Mouse (Mus musculus) hindbrain, embryonic 14.5 days (tissue): Measurements from ENCODE around the gene Nr5a1. TPM values are rescaled to one million over a fixed set of nuclear protein-coding genes. Genes with fewer than 3 reads are reported as not detected.

Experiments used
- ATAC-seq: fragments of 200-750 bp; cut with Nextera tagmentation; 2 replicates; pipeline ENCODE4 v1.8.0; 2017; ENCODE audit warnings: moderate number of reproducible peaks, mild to moderate bottlenecking, moderate TSS enrichment, moderate library complexity; ENCODE audit not compliant: low FRiP score
- DNase-seq: peaks from one replicate; pipeline ENCODE4 v3.0.0-alpha.2; 2015; ENCODE audit warnings: low spot score
- H3K27ac ChIP-seq: fragments of 300-500 bp; sonication (generic); 2 replicates; pipeline ENCODE4 v1.5.1; 2014; ENCODE audit warnings: mild to moderate bottlenecking, moderate library complexity
- H3K27me3 ChIP-seq: fragments of 300-500 bp; sonication (generic); 2 replicates; pipeline ENCODE4 v1.6.1; 2014; ENCODE audit warnings: mild to moderate bottlenecking, low read length, mixed read lengths; ENCODE audit not compliant: control insufficient read depth, insufficient read depth
- H3K36me3 ChIP-seq: fragments of 300-500 bp; sonication (generic); replicated peaks from 2 replicates; pipeline ENCODE4 v1.6.1; 2014; ENCODE audit not compliant: control insufficient read depth, insufficient read depth
- H3K4me1 ChIP-seq: fragments of 300-500 bp; sonication (generic); replicated peaks from 2 replicates; pipeline ENCODE4 v1.6.1; 2014; ENCODE audit warnings: antibody characterized with exemption, low read length, mixed read lengths; ENCODE audit not compliant: control insufficient read depth, insufficient read depth
- H3K4me2 ChIP-seq: fragments of 300-500 bp; sonication (generic); replicated peaks from 2 replicates; pipeline ENCODE4 v1.6.1; 2014; ENCODE audit warnings: mild to moderate bottlenecking, moderate library complexity
- H3K4me3 ChIP-seq: fragments of 300-500 bp; sonication (generic); replicated peaks from 2 replicates; pipeline ENCODE4 v1.5.1; 2014; ENCODE audit warnings: mild to moderate bottlenecking, low read length
- H3K9ac ChIP-seq: fragments of 300-500 bp; sonication (generic); 2 replicates; pipeline ENCODE4 v1.6.1; 2014
- H3K9me3 ChIP-seq: fragments of 300-500 bp; sonication (generic); 2 replicates; pipeline ENCODE4 v1.6.1; 2016; ENCODE audit warnings: low read length; ENCODE audit not compliant: control insufficient read depth
- WGBS: fragments of 180-500 bp; shearing (Covaris S2); extraction: QIAGEN DNeasy Blood & Tissue Kit; methylation state at CpG from one replicate; pipeline ENCODE4 v1.1.7; 2014; 5-methylcytosine and 5-hydroxymethylcytosine counted together
- polyA plus RNA-seq: library from polyadenylated mRNA; unstranded; fragments of >200 nt; fragmentation: Nextera tagmentation; extraction: Ambion mirVana; gene quantifications from 2 replicates; pipeline ENCODE4 v1.2.1, GENCODE M21; 2014

Nr5a1 gene
- polyA plus RNA-seq, 1 experiment from 2014 or later, result 0.08 TPM

GRCm38 (mm10) chr2:38672496-38672895 lies 41.8 kb downstream of the Nr5a1 start:
- WGBS, result 72% methylated on average over 11 of the region's 11 CpGs
- no peaks in the 10 kb centered on the region for H3K27me3 ChIP-seq
- H3K9ac ChIP-seq, result no peak overlapping the region
- no peaks in the 10 kb centered on the region for H3K4me1 ChIP-seq
- H3K9me3 ChIP-seq, result no peaks in the 10 kb centered on the region
- ATAC-seq (no peak), DNase-seq (no peak)
- H3K4me3 ChIP-seq, result no peak overlapping the region
- no peak overlapping the region for H3K4me2 ChIP-seq
- no peak overlapping the region for H3K27ac ChIP-seq
- H3K36me3 ChIP-seq, result no peaks in the 10 kb centered on the region

DNA sequence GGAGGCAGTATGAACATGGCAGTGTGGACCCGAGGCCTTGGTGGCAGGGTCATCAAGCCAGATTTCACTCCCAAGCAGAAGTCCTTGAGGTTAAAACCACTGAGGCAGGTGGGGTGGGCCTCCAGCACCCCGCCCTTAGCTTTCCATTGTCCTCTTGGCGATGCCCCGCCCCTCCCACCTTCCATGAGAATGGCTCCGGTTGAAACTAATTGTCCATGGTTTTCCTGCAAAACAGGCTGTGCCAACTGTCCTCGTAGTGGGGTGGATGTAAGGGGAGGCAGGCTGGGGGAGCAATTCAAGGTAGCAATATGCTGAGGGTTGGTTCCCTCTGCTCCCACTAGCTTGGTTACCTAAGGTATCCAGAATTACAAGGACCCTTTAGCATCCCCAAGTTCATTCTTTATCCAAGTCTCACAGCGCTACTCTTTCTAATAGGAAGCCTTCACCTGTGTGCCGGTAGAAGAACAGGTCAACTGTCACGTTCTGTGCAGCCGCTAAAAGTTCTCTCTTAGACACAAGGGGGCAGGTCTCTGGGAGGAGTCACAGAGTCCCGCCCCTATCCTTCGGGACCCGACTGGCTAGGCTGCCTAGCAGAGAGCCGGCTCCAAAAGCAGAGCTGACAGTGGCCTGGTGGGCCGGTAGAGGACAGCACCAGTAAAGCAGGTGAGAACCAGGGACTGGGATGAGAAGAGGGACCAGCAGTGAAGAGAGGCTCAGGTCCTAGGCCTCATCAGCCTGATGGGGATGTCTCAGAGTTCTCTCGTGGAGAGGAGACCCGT lies 45.4 kb downstream of the Nr5a1 start:
- 11% methylated on average over 17 of the region's 17 CpGs for WGBS

DNA sequence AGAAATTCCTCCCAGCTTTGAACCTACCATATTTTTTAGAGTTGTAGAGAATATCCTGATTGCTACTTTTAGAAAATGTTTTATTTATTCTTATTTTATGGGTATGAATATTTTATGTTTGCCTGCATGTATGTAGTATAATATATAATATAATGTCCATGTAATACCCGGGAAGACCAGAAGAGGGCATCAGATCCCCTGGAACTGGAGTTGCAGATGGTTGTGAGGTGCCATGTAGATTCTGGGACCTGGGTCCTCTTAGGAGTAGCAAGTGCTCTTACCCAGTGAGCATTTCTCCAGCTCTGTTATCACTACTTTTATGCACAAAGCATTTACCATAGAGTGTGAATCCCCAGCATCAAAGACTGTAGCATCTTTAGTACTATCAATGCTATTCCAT lies 52.9 kb downstream of the Nr5a1 start:
- H3K27ac ChIP-seq, result no peak overlapping the region
- ATAC-seq, result no peak
- no peaks in the 10 kb centered on the region for H3K36me3 ChIP-seq
- no peaks in the 10 kb centered on the region for H3K9me3 ChIP-seq
- H3K4me2 ChIP-seq, result no peak overlapping the region
- DNase-seq, result no peak
- H3K4me1 ChIP-seq, result no peaks in the 10 kb centered on the region
- H3K27me3 ChIP-seq, result peaks cover 2% of the 10 kb centered on the region; the same call in 1 of the 2 replicates
- H3K9ac ChIP-seq, result no peak overlapping the region
- no peak overlapping the region for H3K4me3 ChIP-seq
- WGBS, result 7% methylated on average over 1 of the region's 1 CpGs

More for the DNA sequence above, 45.4 kb downstream of the Nr5a1 start:
- no peak overlapping the region for H3K27ac ChIP-seq
- H3K27me3 ChIP-seq, result no peaks in the 10 kb centered on the region
- H3K4me1 ChIP-seq, result no peaks in the 10 kb centered on the region
- H3K4me2 ChIP-seq, result peak overlapping the region; percentile 21; the same call in 1 of the 2 replicates
- H3K4me3 ChIP-seq, result no peak overlapping the region
- no peaks in the 10 kb centered on the region for H3K9me3 ChIP-seq
- ATAC-seq, result peak; percentile 70
- no peaks in the 10 kb centered on the region for H3K36me3 ChIP-seq
- peak; percentile 26 for DNase-seq
- no peak overlapping the region for H3K9ac ChIP-seq

DNA sequence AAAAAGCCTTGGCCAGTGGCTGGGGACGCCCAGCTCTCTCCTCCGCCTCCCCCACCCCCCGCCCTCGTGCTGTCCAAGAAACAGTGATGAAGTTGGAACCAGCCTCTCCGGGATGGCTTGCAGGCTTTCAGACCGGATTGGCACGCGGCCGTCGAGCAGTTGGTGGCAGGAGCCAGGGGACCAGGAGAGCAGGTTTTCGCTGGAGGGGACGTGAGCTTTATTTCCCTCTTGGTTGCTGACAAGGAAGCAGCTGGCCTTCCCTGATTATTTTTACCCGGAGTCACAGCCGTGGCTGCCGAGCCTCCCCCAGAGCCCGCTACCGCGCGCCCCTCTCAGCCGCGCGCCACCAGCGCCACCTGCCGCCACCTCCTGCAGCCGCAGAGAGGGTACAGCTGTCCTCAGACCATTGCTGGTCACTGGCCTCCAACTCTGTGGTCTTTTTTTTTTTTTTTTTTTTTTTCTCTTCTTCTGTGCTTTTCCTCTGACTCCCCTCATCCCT lies 56.0 kb downstream of the Nr5a1 start:
- Histone ChIP-seq H3K9me3 (no peaks in the 10 kb centered on the region), H3K4me3 (peak overlapping the region; percentile 31), H3K4me1 (no peaks in the 10 kb centered on the region), H3K27ac (no peak overlapping the region), H3K27me3 (peaks cover 2% of the 10 kb centered on the region; the same call in 1 of the 2 replicates), H3K9ac (peak overlapping the region; percentile 51; the same call in 1 of the 2 replicates), H3K4me2 (peak overlapping the region; percentile 58), H3K36me3 (no peaks in the 10 kb centered on the region)
- ATAC-seq, result peak; percentile 96
- under 1% methylated on average over 25 of the region's 25 CpGs for WGBS
- DNase-seq, result peak; percentile 82

DNA sequence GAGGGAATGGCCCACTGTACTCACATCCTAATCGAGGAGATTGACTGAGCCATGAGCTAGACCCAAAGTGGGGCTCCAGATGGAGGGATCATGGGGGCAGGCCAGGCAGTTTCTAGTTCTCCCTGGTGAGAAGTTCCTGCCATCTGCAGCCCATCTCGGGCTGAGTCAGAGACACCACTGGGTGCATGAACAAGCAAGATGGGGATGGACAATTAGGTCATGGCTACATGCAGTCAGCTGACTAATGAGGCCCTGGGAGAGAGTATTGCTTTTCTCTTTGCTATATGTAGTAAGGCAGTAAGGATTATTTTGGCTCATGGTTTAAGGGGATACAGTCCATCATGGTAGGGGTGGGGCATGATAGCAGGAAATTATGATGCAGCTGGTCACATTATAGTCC lies 60.6 kb downstream of the Nr5a1 start:
- Histone ChIP-seq H3K9ac (no peak overlapping the region), H3K27ac (no peak overlapping the region), H3K27me3 (no peaks in the 10 kb centered on the region), H3K9me3 (no peaks in the 10 kb centered on the region), H3K4me2 (no peak overlapping the region), H3K4me3 (no peak overlapping the region), H3K4me1 (no peaks in the 10 kb centered on the region), H3K36me3 (no peaks in the 10 kb centered on the region)
- 69% methylated on average over 2 of the region's 2 CpGs for WGBS
- DNase-seq, result no peak
- no peak for ATAC-seq

DNA sequence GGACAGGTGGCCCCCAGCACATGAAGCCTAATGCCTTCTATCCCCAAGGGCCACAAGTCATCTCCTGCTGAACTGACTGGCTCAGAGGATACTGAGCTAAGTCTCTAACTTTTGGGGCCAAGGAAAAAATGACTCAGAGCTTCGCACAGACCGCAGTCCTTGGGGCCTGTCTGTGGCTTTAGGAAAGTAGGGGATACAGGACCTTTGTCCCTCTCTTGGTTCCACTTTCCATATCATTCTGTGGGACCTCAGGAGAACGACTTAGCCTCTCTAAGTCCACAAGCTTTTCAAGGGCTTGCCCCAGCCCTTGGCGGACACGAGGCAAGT lies 61.1 kb downstream of the Nr5a1 start:
- H3K9me3 ChIP-seq, result no peaks in the 10 kb centered on the region
- H3K4me2 ChIP-seq, result no peak overlapping the region
- H3K27ac ChIP-seq, result no peak overlapping the region
- WGBS, result 92% methylated on average over 5 of the region's 5 CpGs
- no peak for ATAC-seq
- H3K27me3 ChIP-seq, result no peaks in the 10 kb centered on the region
- no peaks in the 10 kb centered on the region for H3K4me1 ChIP-seq
- H3K4me3 ChIP-seq, result no peak overlapping the region
- H3K9ac ChIP-seq, result no peak overlapping the region
- H3K36me3 ChIP-seq, result no peaks in the 10 kb centered on the region
- no peak for DNase-seq

GRCm38 (mm10) chr2:38652565-38653292 lies 61.6 kb downstream of the Nr5a1 start:
- no peaks in the 10 kb centered on the region for H3K9me3 ChIP-seq
- H3K9ac ChIP-seq, result no peak overlapping the region
- no peaks in the 10 kb centered on the region for H3K36me3 ChIP-seq
- H3K4me1 ChIP-seq, result no peaks in the 10 kb centered on the region
- ATAC-seq (peak; percentile 59; the same call in 1 of the 2 replicates), DNase-seq (no peak)
- no peak overlapping the region for H3K4me3 ChIP-seq
- H3K27ac ChIP-seq, result no peak overlapping the region
- 61% methylated on average over 10 of the region's 10 CpGs for WGBS
- H3K27me3 ChIP-seq, result no peaks in the 10 kb centered on the region
- H3K4me2 ChIP-seq, result no peak overlapping the region

DNA sequence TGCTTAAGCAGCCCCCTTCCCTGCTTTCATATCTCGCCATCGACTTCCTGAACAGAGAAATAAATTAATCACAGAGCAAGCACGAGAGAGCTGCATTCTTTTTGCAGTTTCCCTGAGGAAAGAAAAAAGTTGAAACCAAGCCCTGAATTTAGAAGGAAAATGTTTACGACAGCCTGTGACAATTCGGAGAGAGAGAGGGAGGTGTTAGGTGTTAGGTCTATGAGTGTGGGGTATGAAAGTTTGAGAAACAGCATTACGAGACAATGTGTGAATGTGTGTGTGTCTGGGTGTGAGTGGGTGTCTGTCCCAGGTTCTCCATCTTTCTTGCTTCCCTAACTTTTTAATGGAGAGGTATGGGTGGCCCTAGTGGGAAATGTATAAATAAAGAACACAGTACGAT lies 62.2 kb downstream of the Nr5a1 start:
- DNase-seq (no peak), ATAC-seq (no peak)
- no peak overlapping the region for H3K27ac ChIP-seq
- no peak overlapping the region for H3K4me2 ChIP-seq
- H3K4me1 ChIP-seq, result peaks cover 5% of the 10 kb centered on the region
- no peaks in the 10 kb centered on the region for H3K27me3 ChIP-seq
- H3K36me3 ChIP-seq, result no peaks in the 10 kb centered on the region
- H3K9ac ChIP-seq, result no peak overlapping the region
- WGBS, result 76% methylated on average over 7 of the region's 7 CpGs
- H3K4me3 ChIP-seq, result no peak overlapping the region
- no peaks in the 10 kb centered on the region for H3K9me3 ChIP-seq

- peaks cover 8% of the 10 kb centered on the region for H3K4me1 ChIP-seq
- H3K9me3 ChIP-seq, result no peaks in the 10 kb centered on the region
- no peak overlapping the region for H3K27ac ChIP-seq
- no peak overlapping the region for H3K4me2 ChIP-seq
- no peak overlapping the region for H3K9ac ChIP-seq
- H3K4me3 ChIP-seq, result no peak overlapping the region
- ATAC-seq, result no peak
- no peaks in the 10 kb centered on the region for H3K36me3 ChIP-seq
- 92% methylated on average over 1 of the region's 1 CpGs for WGBS
- no peaks in the 10 kb centered on the region for H3K27me3 ChIP-seq
- no peak for DNase-seq
Measured at GRCm38 (mm10) chr2:38650340-38650739, 64.0 kb downstream of the Nr5a1 start.
